Mouse (Mus musculus) kidney, adult 2 months (tissue): ENCODE results near the gene Grm1. TPM values are rescaled to one million over a fixed set of nuclear protein-coding genes. Genes with fewer than 3 reads are reported as not detected.

Experiments
- DNase-seq: peaks from one replicate; pipeline ENCODE4 v3.0.0; 2021
- H3K27ac ChIP-seq: fragments of 200-500 bp; 2 replicates; pipeline ENCODE4 v1.5.1; 2012; ENCODE audit warnings: low read depth, low read length, control low read depth, inconsistent platforms; ENCODE audit not compliant: insufficient read depth
- H3K27me3 ChIP-seq: fragments of 200-500 bp; replicated peaks from 2 replicates; pipeline ENCODE4 v1.6.1; 2012; ENCODE audit warnings: mild to moderate bottlenecking, moderate library complexity, low read length, inconsistent platforms; ENCODE audit not compliant: control insufficient read depth, insufficient read depth
- H3K36me3 ChIP-seq: fragments of 200-500 bp; 2 replicates; pipeline ENCODE4 v1.6.1; 2012; ENCODE audit warnings: mild to moderate bottlenecking, moderate library complexity, low read length, inconsistent platforms; ENCODE audit not compliant: control insufficient read depth, insufficient read depth
- H3K4me1 ChIP-seq: fragments of 200-500 bp; 2 replicates; pipeline ENCODE4 v1.6.1; 2011; ENCODE audit warnings: low read length; ENCODE audit not compliant: control insufficient read depth, insufficient read depth
- H3K4me3 ChIP-seq: fragments of 200-500 bp; 2 replicates; pipeline ENCODE4 v1.5.1; 2011; ENCODE audit warnings: mild to moderate bottlenecking, low read depth, low read length, control low read depth; ENCODE audit not compliant: insufficient read depth
- CTCF ChIP-seq: fragments of 200-500 bp; conservative IDR thresholded peaks from 2 replicates; pipeline ENCODE4 v1.5.1; 2011; ENCODE audit warnings: low read depth, mild to moderate bottlenecking, control low read depth, low read length, moderate library complexity, mixed read lengths; ENCODE audit not compliant: insufficient read depth, insufficient read length
- POLR2A ChIP-seq: fragments of 200-500 bp; IDR thresholded peaks from one replicate; pipeline ENCODE4 v1.6.1; 2011; ENCODE audit warnings: low read depth, low read length, control low read depth
- WGBS: fragments of 180-500 bp; shearing (Covaris S2); methylation state at CpG from one replicate; pipeline ENCODE4 v1.1.7; 2018; 5-methylcytosine and 5-hydroxymethylcytosine counted together
- polyA plus RNA-seq: library from polyadenylated mRNA; depleted of rRNA; stranded (reverse); fragments of >200 nt; gene quantifications from 2 replicates; pipeline ENCODE4 v1.2.3, GENCODE M21; 2012

The Grm1 gene
- polyA plus RNA-seq, 1 experiment, result not detected

GRCm38 (mm10) chr10:10831141-10831540 lies 251.0 kb downstream of the Grm1 start:
- no peak for DNase-seq
- TF ChIP-seq POLR2A (no peak), CTCF (no peak)
- H3K27ac ChIP-seq, result no peak overlapping the region
- WGBS, result 75% methylated on average over 1 of the region's 1 CpGs
- H3K4me1 ChIP-seq, result no peaks in the 10 kb centered on the region
- no peaks in the 10 kb centered on the region for H3K27me3 ChIP-seq
- no peaks in the 10 kb centered on the region for H3K36me3 ChIP-seq
- H3K4me3 ChIP-seq, result no peak overlapping the region

GRCm38 (mm10) chr10:10827308-10827707 lies 254.8 kb downstream of the Grm1 start:
- no peak for TF ChIP-seq POLR2A
- no peak for TF ChIP-seq CTCF
- Histone ChIP-seq H3K27ac (no peak overlapping the region), H3K4me1 (no peaks in the 10 kb centered on the region), H3K36me3 (no peaks in the 10 kb centered on the region), H3K27me3 (no peaks in the 10 kb centered on the region), H3K4me3 (no peak overlapping the region)
- DNase-seq, result no peak
- WGBS, result 52% methylated on average over 1 of the region's 1 CpGs

DNA sequence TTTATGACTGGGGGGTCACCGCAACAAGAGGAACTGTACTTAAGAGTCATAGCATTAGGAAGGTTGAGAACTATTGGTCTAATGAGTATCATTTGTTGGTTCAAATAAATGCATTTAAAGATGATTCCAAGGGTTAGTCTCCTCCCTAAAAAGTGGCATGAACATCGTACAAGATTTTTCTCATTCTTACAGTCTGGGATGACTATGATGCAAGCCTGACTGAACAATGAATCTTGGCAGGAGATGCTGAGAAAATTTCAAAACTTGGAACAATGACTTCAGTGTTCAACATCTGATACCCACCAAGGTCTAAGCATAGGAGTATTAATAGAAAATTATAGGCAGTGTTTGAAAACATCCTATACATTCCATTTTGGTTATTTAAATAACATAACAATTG lies 264.1 kb downstream of the Grm1 start:
- Histone ChIP-seq H3K4me3 (no peak overlapping the region), H3K36me3 (no peaks in the 10 kb centered on the region), H3K27ac (no peak overlapping the region), H3K27me3 (no peaks in the 10 kb centered on the region), H3K4me1 (no peaks in the 10 kb centered on the region)
- no peak for DNase-seq
- TF ChIP-seq POLR2A, result no peak
- 82% methylated on average over 2 of the region's 2 CpGs for WGBS

- Histone ChIP-seq H3K36me3 (no peaks in the 10 kb centered on the region), H3K4me3 (no peak overlapping the region), H3K4me1 (no peaks in the 10 kb centered on the region), H3K27ac (no peak overlapping the region), H3K27me3 (no peaks in the 10 kb centered on the region)
- WGBS, result 41% methylated on average over 2 of the region's 2 CpGs
- DNase-seq, result no peak
- TF ChIP-seq CTCF, result no peak
- no peak for TF ChIP-seq POLR2A
These were observed 267.4 kb downstream of the Grm1 start for GRCm38 (mm10) chr10:10814631-10815216.

GRCm38 (mm10) chr10:10812750-10813711 lies 269.1 kb downstream of the Grm1 start:
- whole genome bisulfite sequencing, result 43% methylated on average over 5 of the region's 5 CpGs
- TF ChIP-seq CTCF (no peak), POLR2A (no peak)
- H3K27ac ChIP-seq, result no peak overlapping the region
- no peaks in the 10 kb centered on the region for H3K36me3 ChIP-seq
- DNase-seq, result no peak
- H3K4me3 ChIP-seq, result no peak overlapping the region
- no peaks in the 10 kb centered on the region for H3K27me3 ChIP-seq
- no peaks in the 10 kb centered on the region for H3K4me1 ChIP-seq

DNA sequence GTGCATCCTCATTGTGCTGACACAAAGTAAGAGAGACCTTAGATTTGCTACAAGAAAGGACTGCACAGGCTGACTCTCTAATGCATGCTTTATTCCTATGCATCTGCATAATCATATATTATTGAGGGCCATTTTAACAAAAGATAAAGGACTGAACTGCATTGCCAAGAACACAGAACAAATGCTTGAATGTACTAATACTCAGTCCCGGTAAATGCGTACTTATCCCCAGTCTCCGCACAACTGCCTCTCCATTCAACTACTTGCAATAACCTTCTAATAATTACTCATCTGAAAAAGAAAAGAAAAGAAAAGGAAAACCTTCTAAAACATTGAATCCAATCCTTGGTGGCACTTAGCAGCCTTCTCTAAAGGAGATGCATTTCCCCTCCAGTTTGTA lies 272.4 kb downstream of the Grm1 start:
- Histone ChIP-seq H3K27ac (no peak overlapping the region), H3K27me3 (no peaks in the 10 kb centered on the region), H3K4me3 (no peak overlapping the region), H3K36me3 (no peaks in the 10 kb centered on the region), H3K4me1 (no peaks in the 10 kb centered on the region)
- 96% methylated on average over 3 of the region's 3 CpGs for WGBS
- no peak for TF ChIP-seq POLR2A
- TF ChIP-seq CTCF, result no peak
- no peak for DNase-seq

DNA sequence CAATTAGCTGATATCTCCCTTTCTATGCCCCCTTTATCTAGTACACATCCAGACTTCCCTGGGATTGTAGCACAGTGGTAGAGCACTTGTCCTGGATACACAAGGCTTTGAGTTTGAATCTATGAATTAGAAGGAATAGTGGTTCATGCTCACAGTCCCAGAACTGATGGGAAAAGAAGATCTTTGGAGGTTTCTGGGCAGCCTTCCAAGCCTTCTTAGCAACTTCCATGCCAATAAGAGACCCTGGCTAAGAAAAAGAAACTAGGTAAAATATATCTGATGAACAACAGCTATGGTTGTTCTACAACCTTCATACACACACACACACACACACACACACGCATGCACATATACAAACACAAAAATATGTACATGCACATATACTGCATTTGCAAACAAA lies 286.8 kb downstream of the Grm1 start:
- no peak overlapping the region for H3K27ac ChIP-seq
- TF ChIP-seq POLR2A (no peak), CTCF (no peak)
- H3K27me3 ChIP-seq, result no peaks in the 10 kb centered on the region
- WGBS, result 97% methylated on average over 1 of the region's 1 CpGs
- DNase-seq, result no peak
- no peaks in the 10 kb centered on the region for H3K36me3 ChIP-seq
- H3K4me1 ChIP-seq, result no peaks in the 10 kb centered on the region
- no peak overlapping the region for H3K4me3 ChIP-seq
